Mouse (Mus musculus) olfactory bulb, adult 2 months (tissue): ENCODE data around the gene Stk24. TPM values are rescaled to one million over a fixed set of nuclear protein-coding genes. Genes with fewer than 3 reads are reported as not detected.
A peak's percentile ranks its signal among the peaks of the same experiment; 100 is the strongest.

Experiments
- H3K27ac ChIP-seq: fragments of 200-500 bp; 2 replicates; pipeline ENCODE4 v1.5.1; 2012; ENCODE audit warnings: low read depth, low read length; ENCODE audit not compliant: insufficient read depth
- H3K4me1 ChIP-seq: fragments of 200-500 bp; 2 replicates; pipeline ENCODE4 v1.6.1; 2012; ENCODE audit warnings: low read length; ENCODE audit not compliant: control insufficient read depth, insufficient read depth
- H3K4me3 ChIP-seq: fragments of 200-500 bp; 2 replicates; pipeline ENCODE4 v1.5.1; 2012; ENCODE audit warnings: mild to moderate bottlenecking, low read depth, low read length, moderate library complexity; ENCODE audit not compliant: insufficient read depth
- CTCF ChIP-seq: fragments of 200-500 bp; IDR thresholded peaks from 2 replicates; pipeline ENCODE4 v1.5.1; 2012; ENCODE audit warnings: low read depth, mild to moderate bottlenecking, low read length, moderate library complexity; ENCODE audit not compliant: insufficient read depth
- POLR2A ChIP-seq: fragments of 200-500 bp; IDR thresholded peaks from 2 replicates; pipeline ENCODE4 v1.6.1; 2012; ENCODE audit warnings: mild to moderate bottlenecking, low read depth, low read length, moderate library complexity; ENCODE audit not compliant: insufficient read depth
- WGBS: fragments of 180-500 bp; shearing (Covaris S2); methylation state at CpG from one replicate; pipeline ENCODE4 v1.1.7; 2018; 5-methylcytosine and 5-hydroxymethylcytosine counted together
- polyA plus RNA-seq: library from polyadenylated mRNA; stranded (reverse); fragments of >200 nt; gene quantifications from 2 replicates; pipeline ENCODE4 v1.2.4, GENCODE M21; 2012; ENCODE audit warnings: low replicate concordance; ENCODE audit not compliant: missing spikeins, insufficient read depth, insufficient read length

The Stk24 gene
- polyA plus RNA-seq, 1 experiment, result not detected

GRCm38 (mm10) chr14:121326432-121326831 lies 53.4 kb downstream of the Stk24 start:
- H3K4me1 ChIP-seq, result peaks cover 43% of the 10 kb centered on the region
- no peak overlapping the region for H3K4me3 ChIP-seq
- H3K27ac ChIP-seq, result no peak overlapping the region
- 83% methylated on average over 2 of the region's 2 CpGs for WGBS
- TF ChIP-seq CTCF, result no peak
- TF ChIP-seq POLR2A, result no peak

GRCm38 (mm10) chr14:121324521-121325330 lies 55.1 kb downstream of the Stk24 start:
- H3K4me3 ChIP-seq, result no peak overlapping the region
- 47% methylated on average over 17 of the region's 17 CpGs for WGBS
- TF ChIP-seq CTCF (no peak), POLR2A (no peak)
- peaks cover 44% of the 10 kb centered on the region for H3K4me1 ChIP-seq
- H3K27ac ChIP-seq, result peak overlapping the region; percentile 72

- peaks cover 44% of the 10 kb centered on the region for H3K4me1 ChIP-seq
- WGBS, result 48% methylated on average over 7 of the region's 7 CpGs
- TF ChIP-seq POLR2A (no peak), CTCF (no peak)
- peak overlapping the region; percentile 55 for H3K27ac ChIP-seq
- no peak overlapping the region for H3K4me3 ChIP-seq
Measured at GRCm38 (mm10) chr14:121322641-121323040, 57.2 kb downstream of the Stk24 start.

- H3K4me1 ChIP-seq, result peaks cover 42% of the 10 kb centered on the region
- no peak for TF ChIP-seq POLR2A
- no peak for TF ChIP-seq CTCF
- no peak overlapping the region for H3K4me3 ChIP-seq
- H3K27ac ChIP-seq, result peak overlapping the region; percentile 55
- WGBS, result 70% methylated on average over 5 of the region's 5 CpGs
Measured at GRCm38 (mm10) chr14:121322150-121322549, 57.7 kb downstream of the Stk24 start.

GRCm38 (mm10) chr14:121318382-121318781 lies 61.4 kb downstream of the Stk24 start:
- H3K27ac ChIP-seq, result no peak overlapping the region
- 83% methylated on average over 5 of the region's 5 CpGs for WGBS
- no peak for TF ChIP-seq POLR2A
- no peak for TF ChIP-seq CTCF
- no peak overlapping the region for H3K4me3 ChIP-seq
- peaks cover 41% of the 10 kb centered on the region for H3K4me1 ChIP-seq

- peaks cover 41% of the 10 kb centered on the region for H3K4me1 ChIP-seq
- peak overlapping the region; percentile 73 for H3K27ac ChIP-seq
- TF ChIP-seq POLR2A (no peak), CTCF (no peak)
- no peak overlapping the region for H3K4me3 ChIP-seq
- WGBS, result 91% methylated on average over 3 of the region's 3 CpGs
Measured at GRCm38 (mm10) chr14:121317312-121317671, 62.5 kb downstream of the Stk24 start.

GRCm38 (mm10) chr14:121316631-121317311 lies 63.0 kb downstream of the Stk24 start:
- Histone ChIP-seq H3K27ac (peak overlapping the region; percentile 73), H3K4me1 (peaks cover 38% of the 10 kb centered on the region), H3K4me3 (no peak overlapping the region)
- 36% methylated on average over 13 of the region's 13 CpGs for WGBS
- TF ChIP-seq CTCF (no peak), POLR2A (no peak)

- TF ChIP-seq CTCF (no peak), POLR2A (no peak)
Measured at GRCm38 (mm10) chr14:121316136-121316535, 63.7 kb downstream of the Stk24 start.

GRCm38 (mm10) chr14:121314934-121315333 lies 64.9 kb downstream of the Stk24 start:
- peaks cover 40% of the 10 kb centered on the region for H3K4me1 ChIP-seq
- H3K4me3 ChIP-seq, result no peak overlapping the region
- H3K27ac ChIP-seq, result no peak overlapping the region
- TF ChIP-seq CTCF (no peak), POLR2A (no peak)
- WGBS, result 57% methylated on average over 3 of the region's 3 CpGs

More at GRCm38 (mm10) chr14:121316136-121316535, 63.7 kb downstream of the Stk24 start:
- H3K27ac ChIP-seq, result no peak overlapping the region
- WGBS, result 53% methylated on average over 5 of the region's 5 CpGs
- H3K4me1 ChIP-seq, result peaks cover 35% of the 10 kb centered on the region
- no peak overlapping the region for H3K4me3 ChIP-seq
